Mouse (Mus musculus) kidney, embryonic 15.5 days (tissue): ENCODE measurements around the gene Gpc4. TPM values are rescaled to one million over a fixed set of nuclear protein-coding genes. Genes with fewer than 3 reads are reported as not detected.

Experiments used
- polyA plus RNA-seq: library from polyadenylated mRNA; unstranded; fragments of >200 nt; fragmentation: Nextera tagmentation; extraction: Ambion mirVana; gene quantifications from 2 replicates; pipeline ENCODE4 v1.2.1, GENCODE M21; 2015

The Gpc4 gene
- polyA plus RNA-seq, 1 experiment from 2014 or later: 77.5 TPM

Other genes with a start within 250 kb of the Gpc4 start
- not detected in 2 replicates for gene 1700080O16Rik, start 192.5 kb downstream of the Gpc4 start, polyA plus RNA-seq